Mouse (Mus musculus) hindbrain, embryonic 11.5 days (tissue): Measurements from ENCODE around the gene Mtcp1. TPM values are rescaled to one million over a fixed set of nuclear protein-coding genes. Genes with fewer than 3 reads are reported as not detected.

Experiments used
- ATAC-seq: fragments of 200-750 bp; cut with Nextera tagmentation; 2 replicates; pipeline ENCODE4 v1.8.0; 2017; ENCODE audit warnings: mild to moderate bottlenecking, moderate TSS enrichment, moderate library complexity; ENCODE audit not compliant: low FRiP score
- DNase-seq: peaks from one replicate; pipeline ENCODE4 v3.0.0-alpha.2; 2015; ENCODE audit warnings: low spot score
- H3K27ac ChIP-seq: fragments of 300-500 bp; sonication (generic); 2 replicates; pipeline ENCODE4 v1.5.1; 2014; ENCODE audit warnings: mild to moderate bottlenecking, low read depth, low read length
- H3K27me3 ChIP-seq: fragments of 300-500 bp; sonication (generic); 2 replicates; pipeline ENCODE4 v1.6.1; 2014; ENCODE audit warnings: mild to moderate bottlenecking, low read length, moderate library complexity, mixed read lengths; ENCODE audit not compliant: control insufficient read depth, insufficient read depth
- H3K36me3 ChIP-seq: fragments of 300-500 bp; sonication (generic); 2 replicates; pipeline ENCODE4 v1.6.1; 2014; ENCODE audit warnings: mild to moderate bottlenecking, low read length, moderate library complexity, mixed read lengths; ENCODE audit not compliant: control insufficient read depth, insufficient read depth
- H3K4me1 ChIP-seq: fragments of 300-500 bp; sonication (generic); replicated peaks from 2 replicates; pipeline ENCODE4 v1.6.1; 2014; ENCODE audit warnings: low read length, mixed read lengths; ENCODE audit not compliant: control insufficient read depth, insufficient read depth
- H3K4me2 ChIP-seq: fragments of 300-500 bp; sonication (generic); replicated peaks from 2 replicates; pipeline ENCODE4 v1.6.1; 2014; ENCODE audit warnings: mild to moderate bottlenecking, low read depth, low read length
- H3K4me3 ChIP-seq: fragments of 300-500 bp; sonication (generic); 2 replicates; pipeline ENCODE4 v1.5.1; 2014; ENCODE audit warnings: low read depth, low read length
- H3K9ac ChIP-seq: fragments of 300-500 bp; sonication (generic); 2 replicates; pipeline ENCODE4 v1.6.1; 2014; ENCODE audit warnings: low read depth, low read length
- H3K9me3 ChIP-seq: fragments of 300-500 bp; sonication (generic); 2 replicates; pipeline ENCODE4 v1.6.1; 2016; ENCODE audit warnings: low read length; ENCODE audit not compliant: control insufficient read depth
- WGBS: fragments of 180-500 bp; shearing (Covaris S2); extraction: QIAGEN DNeasy Blood & Tissue Kit; methylation state at CpG from one replicate; pipeline ENCODE4 v1.1.7; 2014; 5-methylcytosine and 5-hydroxymethylcytosine counted together
- polyA plus RNA-seq: library from polyadenylated mRNA; unstranded; fragments of >200 nt; fragmentation: Nextera tagmentation; extraction: Ambion mirVana; gene quantifications from 2 replicates; pipeline ENCODE4 v1.2.1, GENCODE M21; 2014

Mtcp1 gene
- polyA plus RNA-seq, 1 experiment from 2014 or later, result 11.6 TPM

- H3K4me2 ChIP-seq, result no peak overlapping the region
- H3K27me3 ChIP-seq, result no peaks in the 10 kb centered on the region
- H3K27ac ChIP-seq, result no peak overlapping the region
- DNase-seq, result no peak
- H3K4me3 ChIP-seq, result no peak overlapping the region
- no peak overlapping the region for H3K9ac ChIP-seq
- 94% methylated on average over 1 of the region's 1 CpGs for WGBS
- H3K9me3 ChIP-seq, result no peaks in the 10 kb centered on the region
- H3K36me3 ChIP-seq, result no peaks in the 10 kb centered on the region
- no peaks in the 10 kb centered on the region for H3K4me1 ChIP-seq
- no peak for ATAC-seq
Measured at GRCm38 (mm10) chrX:75381176-75381575, 35.2 kb downstream of the Mtcp1 start.

DNA sequence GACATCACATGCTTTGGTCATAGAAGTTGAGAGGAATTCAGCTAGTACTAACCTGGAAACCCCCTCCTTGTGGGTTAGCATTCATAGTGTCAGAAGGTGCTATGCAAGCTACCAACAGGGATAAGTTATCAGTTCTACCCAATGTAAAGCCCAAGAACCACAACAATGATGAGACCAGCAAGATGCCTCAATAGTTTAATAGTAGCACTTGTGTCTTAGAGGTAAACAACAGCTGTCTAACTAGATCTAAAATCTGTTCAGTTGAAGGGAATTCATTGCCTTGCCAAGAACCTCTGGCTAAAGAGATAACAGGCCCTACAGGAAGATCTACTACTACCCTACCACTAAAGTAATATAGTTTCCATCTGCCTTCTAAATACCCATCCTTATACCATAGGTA lies 39.6 kb downstream of the Mtcp1 start:
- DNase-seq, result no peak
- Histone ChIP-seq H3K9ac (no peak overlapping the region), H3K4me1 (no peaks in the 10 kb centered on the region), H3K9me3 (no peaks in the 10 kb centered on the region), H3K36me3 (no peaks in the 10 kb centered on the region), H3K27ac (no peak overlapping the region), H3K27me3 (no peaks in the 10 kb centered on the region), H3K4me3 (no peak overlapping the region), H3K4me2 (no peak overlapping the region)
- no peak for ATAC-seq

- 86% methylated on average over 2 of the region's 2 CpGs for WGBS
Measured at GRCm38 (mm10) chrX:75372666-75373425, 43.5 kb downstream of the Mtcp1 start.

GRCm38 (mm10) chrX:75370197-75370596 lies 46.2 kb downstream of the Mtcp1 start:
- Histone ChIP-seq H3K36me3 (no peaks in the 10 kb centered on the region), H3K4me1 (no peaks in the 10 kb centered on the region), H3K27ac (no peak overlapping the region), H3K9ac (no peak overlapping the region), H3K27me3 (no peaks in the 10 kb centered on the region), H3K4me3 (no peak overlapping the region), H3K4me2 (no peak overlapping the region), H3K9me3 (no peaks in the 10 kb centered on the region)
- DNase-seq, result no peak
- no peak for ATAC-seq

More at GRCm38 (mm10) chrX:75372666-75373425, 43.5 kb downstream of the Mtcp1 start:
- Histone ChIP-seq H3K36me3 (no peaks in the 10 kb centered on the region), H3K27ac (no peak overlapping the region), H3K4me3 (no peak overlapping the region), H3K4me2 (no peak overlapping the region), H3K9ac (no peak overlapping the region), H3K27me3 (no peaks in the 10 kb centered on the region), H3K9me3 (no peaks in the 10 kb centered on the region), H3K4me1 (no peaks in the 10 kb centered on the region)
- ATAC-seq (no peak), DNase-seq (no peak)

Other genes starting within 250 kb of the Mtcp1 start
- 37.5 and 44.6 TPM in 2 replicates for gene Fundc2, start 34.2 kb downstream of the Mtcp1 start, polyA plus RNA-seq
- gene F8, start 34.0 kb downstream of the Mtcp1 start, polyA plus RNA-seq, result 0.73 and 1.0 TPM in 2 replicates
- gene Cmc4, start within 50 bp of the Mtcp1 start, polyA plus RNA-seq, result 20.6 and 27.9 TPM in 2 replicates
- gene Brcc3, start within 50 bp of the Mtcp1 start, polyA plus RNA-seq, result 62.5 and 71.8 TPM in 2 replicates
- 297 and 300 TPM in 2 replicates for gene Vbp1, start 97.7 kb upstream of the Mtcp1 start, polyA plus RNA-seq
- gene Rab39b, start 161.6 kb upstream of the Mtcp1 start, polyA plus RNA-seq, result 13.7 and 15.6 TPM in 2 replicates